Mouse (Mus musculus): ENCODE results near the gene Tomm22. TPM values are rescaled to one million over a fixed set of nuclear protein-coding genes. Genes with fewer than 3 reads are reported as not detected.

Gene Tomm22
- polyA plus RNA-seq, 1 experiment from 2014 or later = 337 TPM

DNA sequence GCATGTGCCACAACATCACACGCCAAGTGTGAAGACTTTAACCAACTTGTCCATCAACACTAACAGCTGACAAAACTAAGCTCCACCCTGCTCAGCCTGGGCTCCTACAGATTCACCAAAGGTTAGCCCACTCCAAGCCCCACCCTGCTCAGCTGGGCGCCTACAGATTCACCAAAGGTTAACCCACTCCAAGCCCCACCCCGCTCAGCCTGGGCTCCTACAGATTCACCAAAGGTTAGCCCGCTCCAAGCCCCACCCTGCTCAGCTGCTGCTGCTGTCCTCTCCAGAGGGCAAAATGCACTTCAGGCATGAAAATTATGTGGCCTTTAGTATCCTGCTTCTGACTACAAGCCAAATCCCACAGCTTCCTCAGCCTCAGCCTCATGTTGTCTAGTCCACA lies 11.3 kb downstream of the Tomm22 start:
- ATAC-seq (ENCODE audit: low FRiP score) = no peak
- WGBS = 84% methylated on average over 4 of the region's 4 CpGs
- H3K36me3 ChIP-seq (ENCODE audit: control insufficient read depth, insufficient read depth, low read length) = no peaks in the 10 kb centered on the region

DNA sequence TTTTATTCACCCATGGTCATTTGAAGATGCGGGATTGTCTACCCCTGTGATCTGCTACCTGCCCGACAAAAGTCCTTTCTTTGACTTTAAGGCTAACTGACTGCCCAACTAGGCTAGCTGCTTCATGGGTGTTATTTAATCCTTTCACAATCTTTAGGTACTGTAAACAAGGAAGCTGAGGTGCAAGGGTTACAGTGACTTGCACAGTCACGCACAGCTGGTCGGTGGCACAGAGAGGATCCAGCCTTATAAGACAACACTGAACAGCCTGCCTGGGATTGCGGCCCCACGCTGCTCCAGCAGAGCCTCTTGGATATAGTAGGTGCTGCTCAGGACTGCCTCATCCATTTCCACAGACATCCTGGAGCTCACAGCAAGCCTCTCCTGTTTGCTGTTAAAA lies 12.5 kb downstream of the Tomm22 start:
- DNase-seq (ENCODE audit: low spot score) (no peak), ATAC-seq (ENCODE audit: low FRiP score) (no peak)
- Histone ChIP-seq H3K4me2 (replicated peaks; ENCODE audit: low read depth, low read length) (no peak overlapping the region), H3K4me3 (ENCODE audit: low read depth, low read length) (no peak overlapping the region), H3K4me1 (replicated peaks; ENCODE audit: control insufficient read depth, insufficient read depth, low read length) (peaks cover 12% of the 10 kb centered on the region; the same call in 1 of the 2 replicates), H3K36me3 (ENCODE audit: control insufficient read depth, insufficient read depth, low read length) (no peaks in the 10 kb centered on the region), H3K9ac (ENCODE audit: low read depth, low read length) (no peak overlapping the region), H3K27ac (ENCODE audit: low read depth, low read length) (no peak overlapping the region), H3K27me3 (ENCODE audit: control insufficient read depth, insufficient read depth, low read length) (no peaks in the 10 kb centered on the region), H3K9me3 (ENCODE audit: control insufficient read depth, low read length) (no peaks in the 10 kb centered on the region)
- WGBS = 91% methylated on average over 6 of the region's 6 CpGs

More for the DNA sequence above, 11.3 kb downstream of the Tomm22 start:
- no peaks in the 10 kb centered on the region for H3K27me3 ChIP-seq (ENCODE audit: control insufficient read depth, insufficient read depth, low read length)
- no peak overlapping the region for H3K9ac ChIP-seq (ENCODE audit: low read depth, low read length)
- DNase-seq (ENCODE audit: low spot score) = no peak
- no peaks in the 10 kb centered on the region for H3K9me3 ChIP-seq (ENCODE audit: control insufficient read depth, low read length)
- no peak overlapping the region for H3K4me3 ChIP-seq (ENCODE audit: low read depth, low read length)
- no peak overlapping the region for H3K27ac ChIP-seq (ENCODE audit: low read depth, low read length)
- H3K4me2 ChIP-seq (replicated peaks; ENCODE audit: low read depth, low read length) = no peak overlapping the region
- peaks cover 12% of the 10 kb centered on the region; the same call in 1 of the 2 replicates for H3K4me1 ChIP-seq (replicated peaks; ENCODE audit: control insufficient read depth, insufficient read depth, low read length)

DNA sequence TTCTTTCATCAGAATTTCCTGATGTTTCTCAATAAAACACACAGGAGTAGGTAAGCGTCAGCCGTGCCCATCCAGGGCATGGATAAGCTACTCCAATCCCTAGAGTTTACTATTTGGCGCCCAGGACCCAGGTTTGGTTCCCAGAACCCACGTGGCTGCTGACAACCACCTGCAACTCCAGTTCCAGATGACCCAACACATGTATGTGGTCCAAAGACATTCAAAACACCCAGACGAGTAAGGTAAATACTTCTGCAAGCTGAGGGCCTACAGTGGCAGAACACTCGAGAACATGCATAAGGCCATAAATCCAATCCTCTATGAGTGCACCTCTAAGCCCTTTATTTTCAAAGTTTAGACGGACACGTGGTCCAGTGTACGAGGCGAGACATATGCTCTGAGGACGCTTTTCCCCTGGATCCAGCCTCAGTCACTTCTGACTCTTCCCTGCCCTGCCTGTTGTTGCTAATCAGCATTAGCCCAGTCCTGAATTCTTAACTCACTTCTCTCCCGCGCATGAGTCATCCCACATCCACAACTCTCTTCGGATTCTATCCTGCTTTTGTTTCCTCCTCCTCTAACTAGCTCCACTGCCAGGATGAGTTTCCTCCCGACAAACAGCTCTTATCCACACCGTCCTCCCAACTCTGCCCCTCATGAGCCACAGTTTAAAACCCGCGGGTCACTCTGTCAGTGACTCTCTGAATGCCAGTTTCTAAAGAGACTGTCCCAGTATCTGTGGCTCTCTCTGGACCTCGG lies 13.2 kb downstream of the Tomm22 start:
- Histone ChIP-seq H3K4me1 (replicated peaks; ENCODE audit: control insufficient read depth, insufficient read depth, low read length) (peaks cover 12% of the 10 kb centered on the region; the same call in 1 of the 2 replicates), H3K27me3 (ENCODE audit: control insufficient read depth, insufficient read depth, low read length) (no peaks in the 10 kb centered on the region), H3K9me3 (ENCODE audit: control insufficient read depth, low read length) (no peaks in the 10 kb centered on the region), H3K36me3 (ENCODE audit: control insufficient read depth, insufficient read depth, low read length) (no peaks in the 10 kb centered on the region), H3K27ac (ENCODE audit: low read depth, low read length) (no peak overlapping the region), H3K9ac (ENCODE audit: low read depth, low read length) (no peak overlapping the region), H3K4me2 (replicated peaks; ENCODE audit: low read depth, low read length) (peak overlapping the region; percentile 9; the same call in 1 of the 2 replicates), H3K4me3 (ENCODE audit: low read depth, low read length) (no peak overlapping the region)
- WGBS = 82% methylated on average over 19 of the region's 19 CpGs
- DNase-seq (ENCODE audit: low spot score) = no peak
- ATAC-seq (ENCODE audit: low FRiP score) = no peak

GRCm38 (mm10) chr15:79684616-79685015 lies 14.0 kb downstream of the Tomm22 start:
- H3K27ac ChIP-seq (ENCODE audit: low read depth, low read length) = no peak overlapping the region
- H3K9me3 ChIP-seq (ENCODE audit: control insufficient read depth, low read length) = no peaks in the 10 kb centered on the region
- no peaks in the 10 kb centered on the region for H3K36me3 ChIP-seq (ENCODE audit: control insufficient read depth, insufficient read depth, low read length)
- DNase-seq (ENCODE audit: low spot score) (no peak), ATAC-seq (ENCODE audit: low FRiP score) (no peak)
- H3K4me1 ChIP-seq (replicated peaks; ENCODE audit: control insufficient read depth, insufficient read depth, low read length) = peaks cover 12% of the 10 kb centered on the region; the same call in 1 of the 2 replicates
- H3K9ac ChIP-seq (ENCODE audit: low read depth, low read length) = peak overlapping the region; percentile 9; the same call in 1 of the 2 replicates
- WGBS = 88% methylated on average over 6 of the region's 6 CpGs
- no peaks in the 10 kb centered on the region for H3K27me3 ChIP-seq (ENCODE audit: control insufficient read depth, insufficient read depth, low read length)
- H3K4me3 ChIP-seq (ENCODE audit: low read depth, low read length) = no peak overlapping the region
- no peak overlapping the region; the same call in 1 of the 2 replicates for H3K4me2 ChIP-seq (replicated peaks; ENCODE audit: low read depth, low read length)

DNA sequence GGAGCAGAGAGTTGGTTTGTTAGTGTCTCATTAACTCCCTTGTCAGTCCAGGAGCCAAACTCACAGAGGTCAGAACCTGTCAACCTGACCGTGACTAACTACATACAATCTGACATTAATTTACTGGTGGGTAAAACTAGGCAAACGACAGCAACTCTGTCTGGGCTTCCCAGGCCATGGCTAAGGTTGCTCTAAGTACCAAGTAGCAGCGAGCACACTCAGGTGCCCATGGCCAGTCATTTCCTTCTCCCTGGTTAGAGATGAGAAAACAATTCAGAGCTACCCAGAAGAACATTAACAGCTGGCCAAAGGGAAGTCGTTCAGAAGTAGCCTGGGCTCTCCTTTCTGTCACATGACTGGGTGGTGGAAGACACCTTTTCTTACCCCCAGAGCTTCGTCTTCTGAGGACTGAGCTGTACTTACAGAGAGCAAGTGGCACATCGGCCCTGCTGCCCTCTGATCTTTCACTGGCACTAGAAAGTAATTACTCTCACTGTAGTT lies 14.5 kb downstream of the Tomm22 start:
- 48% methylated on average over 6 of the region's 6 CpGs for WGBS
- Histone ChIP-seq H3K27ac (ENCODE audit: low read depth, low read length) (no peak overlapping the region), H3K4me2 (replicated peaks; ENCODE audit: low read depth, low read length) (peak overlapping the region; percentile 82), H3K36me3 (ENCODE audit: control insufficient read depth, insufficient read depth, low read length) (no peaks in the 10 kb centered on the region), H3K4me1 (replicated peaks; ENCODE audit: control insufficient read depth, insufficient read depth, low read length) (peaks cover 12% of the 10 kb centered on the region; the same call in 1 of the 2 replicates), H3K9me3 (ENCODE audit: control insufficient read depth, low read length) (no peaks in the 10 kb centered on the region), H3K9ac (ENCODE audit: low read depth, low read length) (peak overlapping the region; percentile 4; the same call in 1 of the 2 replicates), H3K4me3 (ENCODE audit: low read depth, low read length) (no peak overlapping the region; the same call in 1 of the 2 replicates), H3K27me3 (ENCODE audit: control insufficient read depth, insufficient read depth, low read length) (no peaks in the 10 kb centered on the region)
- DNase-seq (ENCODE audit: low spot score) (no peak), ATAC-seq (ENCODE audit: low FRiP score) (no peak)

- H3K4me1 ChIP-seq (replicated peaks; ENCODE audit: control insufficient read depth, insufficient read depth, low read length) = peaks cover 12% of the 10 kb centered on the region; the same call in 1 of the 2 replicates
- no peaks in the 10 kb centered on the region for H3K27me3 ChIP-seq (ENCODE audit: control insufficient read depth, insufficient read depth, low read length)
- peak overlapping the region; percentile 82 for H3K4me2 ChIP-seq (replicated peaks; ENCODE audit: low read depth, low read length)
- peak overlapping the region; percentile 87 for H3K4me3 ChIP-seq (ENCODE audit: low read depth, low read length)
- no peaks in the 10 kb centered on the region for H3K9me3 ChIP-seq (ENCODE audit: control insufficient read depth, low read length)
- peak overlapping the region; percentile 42 for H3K9ac ChIP-seq (ENCODE audit: low read depth, low read length)
- WGBS = 26% methylated on average over 15 of the region's 15 CpGs
- H3K36me3 ChIP-seq (ENCODE audit: control insufficient read depth, insufficient read depth, low read length) = no peaks in the 10 kb centered on the region
- no peak for ATAC-seq (ENCODE audit: low FRiP score)
- H3K27ac ChIP-seq (ENCODE audit: low read depth, low read length) = no peak overlapping the region
- DNase-seq (ENCODE audit: low spot score) = no peak
These were observed 15.6 kb downstream of the Tomm22 start for GRCm38 (mm10) chr15:79686046-79686869.

GRCm38 (mm10) chr15:79687175-79687574 lies 16.5 kb downstream of the Tomm22 start:
- WGBS = under 1% methylated on average over 32 of the region's 33 CpGs
- Histone ChIP-seq H3K9ac (ENCODE audit: low read depth, low read length) (peak overlapping the region; percentile 88), H3K4me3 (ENCODE audit: low read depth, low read length) (peak overlapping the region; percentile 87), H3K4me1 (replicated peaks; ENCODE audit: control insufficient read depth, insufficient read depth, low read length) (peaks cover 12% of the 10 kb centered on the region; the same call in 1 of the 2 replicates), H3K27ac (ENCODE audit: low read depth, low read length) (peak overlapping the region; percentile 84), H3K9me3 (ENCODE audit: control insufficient read depth, low read length) (no peaks in the 10 kb centered on the region), H3K36me3 (ENCODE audit: control insufficient read depth, insufficient read depth, low read length) (no peaks in the 10 kb centered on the region), H3K4me2 (replicated peaks; ENCODE audit: low read depth, low read length) (peak overlapping the region; percentile 82), H3K27me3 (ENCODE audit: control insufficient read depth, insufficient read depth, low read length) (no peaks in the 10 kb centered on the region)
- ATAC-seq (ENCODE audit: low FRiP score) = no peak
- no peak for DNase-seq (ENCODE audit: low spot score)

GRCm38 (mm10) chr15:79687646-79688267 lies 17.1 kb downstream of the Tomm22 start, which contains the start of gene Josd1:
Josd1 (minus strand) TSS chr15:79687919.
- H3K4me1 ChIP-seq (replicated peaks; ENCODE audit: control insufficient read depth, insufficient read depth, low read length) = peaks cover 12% of the 10 kb centered on the region; the same call in 1 of the 2 replicates
- WGBS = under 1% methylated on average over 52 of the region's 72 CpGs
- ATAC-seq (ENCODE audit: low FRiP score) = peak; percentile 63
- H3K9me3 ChIP-seq (ENCODE audit: control insufficient read depth, low read length) = no peaks in the 10 kb centered on the region
- peak within 1 kb of the TSS; percentile 84 for H3K27ac ChIP-seq (ENCODE audit: low read depth, low read length)
- peak; percentile 93 for DNase-seq (ENCODE audit: low spot score)
- H3K36me3 ChIP-seq (ENCODE audit: control insufficient read depth, insufficient read depth, low read length) = no peaks in the 10 kb centered on the region
- H3K9ac ChIP-seq (ENCODE audit: low read depth, low read length) = peak within 1 kb of the TSS; percentile 88
- no peaks in the 10 kb centered on the region for H3K27me3 ChIP-seq (ENCODE audit: control insufficient read depth, insufficient read depth, low read length)
- H3K4me2 ChIP-seq (replicated peaks; ENCODE audit: low read depth, low read length) = peak within 1 kb of the TSS; percentile 82
- peak within 1 kb of the TSS; percentile 87 for H3K4me3 ChIP-seq (ENCODE audit: low read depth, low read length)
